Mouse (Mus musculus) CD4-positive, CD25-positive, alpha-beta regulatory T cell (primary cell): ENCODE measurements around the gene Slain1. TPM values are rescaled to one million over a fixed set of nuclear protein-coding genes. Genes with fewer than 3 reads are reported as not detected.

Experiments
- polyA plus RNA-seq: library from polyadenylated mRNA; unstranded; fragments of 100-300 nt; shearing (Covaris generic); gene quantifications from one replicate; pipeline ENCODE4 v1.2.1, GENCODE M21; 2017

Gene Slain1
- 98.7 TPM for polyA plus RNA-seq

GRCm38 (mm10) chr14:103649896-103650334 lies at the start of gene Slain1:
Slain1 (plus strand) TSS chr14:103650228.

Other genes starting within 250 kb of the Slain1 start
- not detected for gene Scel, start 136.9 kb upstream of the Slain1 start, polyA plus RNA-seq
- not detected for gene Ednrb, start 194.2 kb downstream of the Slain1 start, polyA plus RNA-seq